In genomic region chr11:109068371-109069325, GRCm38 (mm10) we compare ENCODE assay signal across 8 mouse cellular contexts.
DNase-seq lines count a peak whose midpoint lies in the region; ATAC-seq and TF ChIP-seq lines count a peak whose summit lies in the region.

No protein-coding gene starts in this region.

- H3K9ac ChIP-seq in ES-E14 (ENCODE audit: insufficient read depth, low read depth, low read length, poor library complexity, severe bottlenecking): no peak overlapping the region

- no peak overlapping the region for H3K4me3 ChIP-seq in ES-E14 (ENCODE audit: insufficient read depth in 1 of 2, low read depth in 1 of 2, low read length in 2 of 2, poor library complexity in 1 of 2, severe bottlenecking in 1 of 2)
- H3K4me3 ChIP-seq in hindbrain, embryonic 10.5 days: peak overlapping the region; percentile 14; the same call in 1 of the 2 replicates

- no peaks in the 10 kb centered on the region for H3K36me3 ChIP-seq in ES-E14 (ENCODE audit: control insufficient read depth, insufficient read depth, low read length, poor library complexity, severe bottlenecking)
- H3K36me3 ChIP-seq in hindbrain, embryonic 10.5 days: no peaks in the 10 kb centered on the region

- 27% methylated on average over 22 of the region's 22 CpGs for WGBS in hindbrain, embryonic 10.5 days

- H3K27me3 ChIP-seq in hindbrain, embryonic 10.5 days (ENCODE audit: insufficient read depth, poor library complexity, severe bottlenecking): no peaks in the 10 kb centered on the region; the same call in 1 of the 2 replicates

- in situ Hi-C loops in ES-E14 (cut with MboI; ENCODE audit: low sequenced_read_pairs in 2 of 2, unreplicated experiment in 2 of 2): no loop called here

- peak; percentile 13 to 18 for DNase-seq in frontal cortex, postnatal 14 days (ENCODE audit: low spot score in 2 of 2)
- no peak for DNase-seq in frontal cortex, postnatal 25 days (ENCODE audit: low spot score in 2 of 2)
- DNase-seq in ES-E14 (ENCODE audit: low read depth, low spot score): peak; percentile 37
- peak; percentile 55 for DNase-seq in embryo, embryonic 9.5 days (ENCODE audit: extremely low spot score)
- peak; percentile 81 for DNase-seq in hindbrain, embryonic 10.5 days (ENCODE audit: low spot score)
- DNase-seq in lung, postnatal 4 days: peak; percentile 21 to 61
- DNase-seq in frontal cortex, adult 2 months (ENCODE audit: extremely low spot score in 1 of 2, low spot score in 1 of 2): no peak

- no peak overlapping the region for H3K27ac ChIP-seq in ES-E14 (ENCODE audit: insufficient read depth, low read depth, low read length, poor library complexity, severe bottlenecking)
- H3K27ac ChIP-seq in hindbrain, embryonic 10.5 days: peak overlapping the region; percentile 84

- H3K9me3 ChIP-seq in ES-E14 (ENCODE audit: control insufficient read depth, insufficient read depth, low read depth, low read length): no peaks in the 10 kb centered on the region
- no peaks in the 10 kb centered on the region for H3K9me3 ChIP-seq in hindbrain, embryonic 10.5 days

- no peak for ATAC-seq in monocyte, adult 5-6 weeks (replicated peaks; ENCODE audit: insufficient number of reproducible peaks, low FRiP score, low TSS enrichment, poor library complexity, severe bottlenecking)

- H3K4me1 ChIP-seq in ES-E14 (ENCODE audit: control insufficient read depth in 2 of 2, insufficient read depth in 2 of 2, low read length in 2 of 2, poor library complexity in 1 of 2): peaks cover 4 to 6% of the 10 kb centered on the region in 2 experiments; a peak in 3 of 4 replicates
- H3K4me1 ChIP-seq in hindbrain, embryonic 10.5 days (replicated peaks): peaks cover 48% of the 10 kb centered on the region

TF ChIP-seq in ES-E14, 5 proteins besides CTCF, POLR2A, EP300 and RAD21:
- TF ChIP-seq ZC3H11A (IDR thresholded peaks at IDR 0.05; ENCODE audit: borderline replicate concordance, low read depth, low read length) (no peak), ZNF384 (IDR thresholded peaks at IDR 0.05; ENCODE audit: low read depth, low read length) (no peak), HCFC1 (IDR thresholded peaks at IDR 0.05; ENCODE audit: borderline replicate concordance, insufficient read depth, low read length) (no peak), MAFK (IDR thresholded peaks at IDR 0.05; ENCODE audit: insufficient read depth, low read depth, low read length) (no peak), CHD2 (IDR thresholded peaks at IDR 0.05; ENCODE audit: low read depth, low read length) (no peak)

Comparison
In these comparisons a context has a peak if more than half of its experiments do, and no peak if none do; other contexts are left out.
1. DNase-seq: peak in frontal cortex, postnatal 14 days (2 of 2), ES-E14 (single experiment), embryo, embryonic 9.5 days (single experiment), hindbrain, embryonic 10.5 days (single experiment) and lung, postnatal 4 days (2 of 2); none in frontal cortex, postnatal 25 days (0 of 2) and frontal cortex, adult 2 months (0 of 2).